Mouse (Mus musculus) liver, postnatal 0 days (tissue): ENCODE measurements around the gene Mxra7. TPM values are rescaled to one million over a fixed set of nuclear protein-coding genes. Genes with fewer than 3 reads are reported as not detected.

Experiments used
- ATAC-seq: fragments of 200-750 bp; cut with Nextera tagmentation; 2 replicates; pipeline ENCODE4 v1.8.0; 2017; ENCODE audit warnings: mild to moderate bottlenecking, moderate library complexity
- DNase-seq: peaks from one replicate; pipeline ENCODE4 v3.0.0-alpha.2; 2016
- H3K27ac ChIP-seq: fragments of 300-500 bp; sonication (generic); 2 replicates; pipeline ENCODE4 v1.5.1; 2014; ENCODE audit warnings: antibody characterized with exemption, moderate library complexity, mild to moderate bottlenecking, low read depth
- H3K27me3 ChIP-seq: fragments of 300-500 bp; sonication (generic); 2 replicates; pipeline ENCODE4 v1.6.1; 2014; ENCODE audit warnings: low read length, control low read depth, mixed read lengths; ENCODE audit not compliant: insufficient read depth
- H3K36me3 ChIP-seq: fragments of 300-500 bp; sonication (generic); replicated peaks from 2 replicates; pipeline ENCODE4 v1.6.1; 2014; ENCODE audit warnings: mild to moderate bottlenecking, control low read depth, low read length, moderate library complexity, mixed read lengths; ENCODE audit not compliant: insufficient read depth
- H3K4me1 ChIP-seq: fragments of 300-500 bp; sonication (generic); 2 replicates; pipeline ENCODE4 v1.6.1; 2014; ENCODE audit warnings: antibody characterized with exemption, mild to moderate bottlenecking, control low read depth; ENCODE audit not compliant: insufficient read depth
- H3K4me2 ChIP-seq: fragments of 300-500 bp; sonication (generic); 2 replicates; pipeline ENCODE4 v1.6.1; 2014; ENCODE audit warnings: low read depth, mild to moderate bottlenecking, low read length, moderate library complexity, mixed read lengths
- H3K4me3 ChIP-seq: fragments of 300-500 bp; sonication (generic); 2 replicates; pipeline ENCODE4 v1.5.1; 2014; ENCODE audit warnings: low read depth, low read length
- H3K9ac ChIP-seq: fragments of 300-500 bp; sonication (generic); replicated peaks from 2 replicates; pipeline ENCODE4 v1.6.1; 2014; ENCODE audit warnings: mild to moderate bottlenecking, moderate library complexity
- H3K9me3 ChIP-seq: fragments of 300-500 bp; sonication (generic); 2 replicates; pipeline ENCODE4 v1.6.1; 2016; ENCODE audit warnings: mild to moderate bottlenecking, control low read depth, low read length, mixed read lengths
- CTCF ChIP-seq: sonication (generic); IDR thresholded peaks from 2 replicates; pipeline ENCODE4 v1.5.1; 2016; ENCODE audit warnings: antibody characterized with exemption, low read depth
- EP300 ChIP-seq: IDR thresholded peaks from 2 replicates; pipeline ENCODE4 v1.6.1; 2016; ENCODE audit warnings: antibody characterized with exemption, low read depth, mild to moderate bottlenecking
- WGBS: fragments of 180-500 bp; shearing (Covaris S2); extraction: QIAGEN DNeasy Blood & Tissue Kit; methylation state at CpG from one replicate; pipeline ENCODE4 v1.1.7; 2014; ENCODE audit not compliant: insufficient replicate concordance; 5-methylcytosine and 5-hydroxymethylcytosine counted together
- polyA plus RNA-seq: library from polyadenylated mRNA; unstranded; fragments of >200 nt; fragmentation: Nextera tagmentation; extraction: Ambion mirVana; gene quantifications from 2 replicates; pipeline ENCODE4 v1.2.1, GENCODE M21; 2015

Mxra7 gene
- polyA plus RNA-seq, 1 experiment from 2014 or later = 1.4 TPM

GRCm38 (mm10) chr11:116807116-116807515, 20.7 kb downstream of the Mxra7 start:
- no peak for DNase-seq
- Histone ChIP-seq H3K27ac (no peak overlapping the region), H3K4me3 (no peak overlapping the region), H3K9ac (no peak overlapping the region), H3K4me1 (peaks cover 4% of the 10 kb centered on the region; the same call in 1 of the 2 replicates), H3K4me2 (no peak overlapping the region), H3K27me3 (no peaks in the 10 kb centered on the region), H3K36me3 (no peaks in the 10 kb centered on the region), H3K9me3 (no peaks in the 10 kb centered on the region)
- TF ChIP-seq CTCF (no peak), EP300 (no peak)
- 61% methylated on average over 7 of the region's 7 CpGs for WGBS
- ATAC-seq = no peak

- Histone ChIP-seq H3K4me3 (no peak overlapping the region), H3K27me3 (no peaks in the 10 kb centered on the region), H3K4me1 (0 out of 2 replicates have a peak, but pooled peaks cover under 1% of the 10 kb centered on the region), H3K27ac (no peak overlapping the region), H3K9me3 (no peaks in the 10 kb centered on the region), H3K4me2 (no peak overlapping the region), H3K9ac (no peak overlapping the region), H3K36me3 (no peaks in the 10 kb centered on the region)
- no peak for TF ChIP-seq EP300
- no peak for TF ChIP-seq CTCF
- ATAC-seq (no peak), DNase-seq (no peak)
- WGBS = 70% methylated on average over 15 of the region's 15 CpGs
Observed at GRCm38 (mm10) chr11:116806136-116807071, 21.4 kb downstream of the Mxra7 start.

- no peaks in the 10 kb centered on the region for H3K36me3 ChIP-seq
- no peaks in the 10 kb centered on the region for H3K4me1 ChIP-seq
- H3K9ac ChIP-seq = no peak overlapping the region
- H3K4me2 ChIP-seq = no peak overlapping the region
- no peaks in the 10 kb centered on the region for H3K9me3 ChIP-seq
- no peak overlapping the region for H3K27ac ChIP-seq
- H3K4me3 ChIP-seq = no peak overlapping the region
- H3K27me3 ChIP-seq = no peaks in the 10 kb centered on the region
- DNase-seq (no peak), ATAC-seq (no peak)
- TF ChIP-seq EP300 (no peak), CTCF (no peak)
- 71% methylated on average over 5 of the region's 5 CpGs for WGBS
Observed at GRCm38 (mm10) chr11:116802709-116803108, 25.1 kb downstream of the Mxra7 start.

- Histone ChIP-seq H3K9me3 (no peaks in the 10 kb centered on the region), H3K4me3 (no peak overlapping the region), H3K9ac (no peak overlapping the region), H3K27me3 (no peaks in the 10 kb centered on the region), H3K36me3 (no peaks in the 10 kb centered on the region), H3K4me1 (no peaks in the 10 kb centered on the region), H3K4me2 (no peak overlapping the region), H3K27ac (no peak overlapping the region)
- DNase-seq = no peak
- no peak for ATAC-seq
- 76% methylated on average over 5 of the region's 5 CpGs for WGBS
- TF ChIP-seq EP300 (no peak), CTCF (no peak)
Observed at GRCm38 (mm10) chr11:116801106-116801505, 26.7 kb downstream of the Mxra7 start.

GRCm38 (mm10) chr11:116799364-116799763, 28.5 kb downstream of the Mxra7 start:
- H3K27me3 ChIP-seq = no peaks in the 10 kb centered on the region
- no peak overlapping the region for H3K4me3 ChIP-seq
- no peak overlapping the region for H3K9ac ChIP-seq
- TF ChIP-seq EP300 (no peak), CTCF (no peak)
- H3K9me3 ChIP-seq = no peaks in the 10 kb centered on the region
- H3K27ac ChIP-seq = no peak overlapping the region
- no peak overlapping the region for H3K4me2 ChIP-seq
- H3K36me3 ChIP-seq = no peaks in the 10 kb centered on the region
- DNase-seq (no peak), ATAC-seq (no peak)
- 88% methylated on average over 5 of the region's 5 CpGs for WGBS
- no peaks in the 10 kb centered on the region for H3K4me1 ChIP-seq

- 81% methylated on average over 10 of the region's 10 CpGs for WGBS
Observed at GRCm38 (mm10) chr11:116784221-116784620, 43.6 kb downstream of the Mxra7 start.

More at GRCm38 (mm10) chr11:116784221-116784620, 43.6 kb downstream of the Mxra7 start:
- no peak overlapping the region for H3K9ac ChIP-seq
- no peak overlapping the region for H3K4me2 ChIP-seq
- DNase-seq = no peak
- TF ChIP-seq EP300 (no peak), CTCF (no peak)
- no peak overlapping the region for H3K27ac ChIP-seq
- H3K27me3 ChIP-seq = no peaks in the 10 kb centered on the region
- H3K36me3 ChIP-seq = no peaks in the 10 kb centered on the region
- 0 out of 2 replicates have a peak, but pooled peaks cover 2% of the 10 kb centered on the region for H3K4me1 ChIP-seq
- no peak overlapping the region for H3K4me3 ChIP-seq
- no peak for ATAC-seq
- H3K9me3 ChIP-seq = no peaks in the 10 kb centered on the region
